Mouse (Mus musculus) stomach, postnatal 0 days (tissue): ENCODE measurements at regions not wholly inside any gene's neighbourhood (a gene's known extent, or its start where the extent isn't known, plus 50 kb on each side); places are given as distances from the start of the nearest gene placed in this dataset.

ENCODE experiments used
- CTCF ChIP-seq: IDR thresholded peaks from 2 replicates; pipeline ENCODE4 v1.5.1; 2016; ENCODE audit warnings: antibody characterized with exemption, low read depth, mild to moderate bottlenecking, moderate library complexity
- EP300 ChIP-seq: optimal IDR thresholded peaks from 2 replicates; pipeline ENCODE3; 2016; ENCODE audit warnings: antibody characterized with exemption

DNA sequence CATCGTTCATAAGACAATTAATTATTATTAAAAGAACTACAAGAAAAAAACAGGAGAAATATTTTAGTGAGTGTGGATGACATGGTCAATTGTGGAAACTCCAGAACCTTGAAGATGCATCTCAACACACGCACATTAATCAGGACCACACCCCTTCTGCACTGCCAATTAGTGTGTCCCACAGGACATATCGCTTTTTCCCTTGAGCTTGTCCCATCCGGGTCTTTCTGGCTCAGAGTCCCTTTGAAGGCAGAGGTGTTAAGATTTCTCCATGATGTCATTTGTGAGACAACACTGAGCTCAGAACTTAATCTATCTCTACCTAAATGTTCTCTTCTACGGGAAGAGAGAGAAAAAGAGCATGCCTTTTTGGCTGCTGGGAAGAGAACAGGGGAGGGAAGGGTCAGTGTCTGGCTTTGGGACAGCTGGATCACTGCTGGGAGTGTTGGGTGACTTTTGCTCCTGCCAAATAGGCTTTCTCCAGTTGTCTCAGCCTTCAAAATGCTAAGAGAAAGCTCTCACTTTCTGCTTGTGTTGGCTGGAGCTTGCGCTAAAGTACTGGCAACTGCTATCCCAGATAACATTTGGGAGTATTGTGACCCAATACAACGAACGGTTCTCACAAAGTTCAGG, 162.6 kb upstream of the Prickle1 start:
- TF ChIP-seq CTCF (no peak), EP300 (no peak)
